In genomic region chr12:56318059-56318458, GRCm38 (mm10) we compare ENCODE assay signal across 19 mouse cellular contexts. TPM values are rescaled to one million over a fixed set of nuclear protein-coding genes. Genes with fewer than 3 reads are reported as not detected.
DNase-seq lines count a peak whose midpoint lies in the region; ATAC-seq and TF ChIP-seq lines count a peak whose summit lies in the region.
"Had no signal": no experiment of that assay in that cellular context is flagged by ENCODE, and none has a peak within 500 bp of the region (broad histone marks: within the 10 kb centered on the region; RNA-seq: fewer than 3 reads in every experiment).

No protein-coding gene starts in this region.

- H3K9me3 ChIP-seq in intestine, embryonic 16.5 days (ENCODE audit: control insufficient read depth, low read length): no peaks in the 10 kb centered on the region
- H3K9me3 ChIP-seq in intestine, postnatal 0 days (ENCODE audit: control insufficient read depth): no peaks in the 10 kb centered on the region
- no peaks in the 10 kb centered on the region for H3K9me3 ChIP-seq in midbrain, embryonic 16.5 days (replicated peaks; ENCODE audit: control insufficient read depth, low read length, poor library complexity, severe bottlenecking)
- H3K9me3 ChIP-seq in midbrain, embryonic 14.5 days (ENCODE audit: control insufficient read depth, low read length): no peaks in the 10 kb centered on the region
- no peaks in the 10 kb centered on the region for H3K9me3 ChIP-seq in neural tube, embryonic 13.5 days
- H3K9me3 ChIP-seq: embryonic facial prominence, embryonic 12.5 days; forebrain, embryonic 13.5 days; forebrain, embryonic 15.5 days had no signal

- no peak overlapping the region for H3K4me2 ChIP-seq in intestine, embryonic 16.5 days (ENCODE audit: low read depth, low read length)
- no peak overlapping the region for H3K4me2 ChIP-seq in intestine, postnatal 0 days (replicated peaks; ENCODE audit: low read depth)
- H3K4me2 ChIP-seq in midbrain, embryonic 16.5 days (ENCODE audit: low read length): no peak overlapping the region
- H3K4me2 ChIP-seq in midbrain, embryonic 14.5 days (ENCODE audit: low read length): no peak overlapping the region
- no peak overlapping the region for H3K4me2 ChIP-seq in neural tube, embryonic 13.5 days
- H3K4me2 ChIP-seq: embryonic facial prominence, embryonic 12.5 days; forebrain, embryonic 13.5 days; forebrain, embryonic 15.5 days had no signal

- no peaks in the 10 kb centered on the region for H3K4me1 ChIP-seq in intestine, embryonic 16.5 days (ENCODE audit: control insufficient read depth, insufficient read depth, low read length)
- H3K4me1 ChIP-seq in intestine, postnatal 0 days (replicated peaks; ENCODE audit: control insufficient read depth, insufficient read depth, low read length): no peaks in the 10 kb centered on the region
- H3K4me1 ChIP-seq in midbrain, embryonic 16.5 days (ENCODE audit: control insufficient read depth, insufficient read depth, low read length): no peaks in the 10 kb centered on the region
- no peaks in the 10 kb centered on the region for H3K4me1 ChIP-seq in midbrain, embryonic 14.5 days (ENCODE audit: control insufficient read depth, insufficient read depth, low read length)
- no peaks in the 10 kb centered on the region for H3K4me1 ChIP-seq in neural tube, embryonic 13.5 days (replicated peaks)
- H3K4me1 ChIP-seq in cerebellum, adult 2 months (ENCODE audit: control insufficient read depth, insufficient read depth, low read length): no peaks in the 10 kb centered on the region
- H3K4me1 ChIP-seq: embryonic facial prominence, embryonic 10.5 days; embryonic facial prominence, embryonic 12.5 days; forebrain, embryonic 13.5 days; forebrain, embryonic 15.5 days had no signal

- peak; percentile 56; the same call in 1 of the 2 replicates for ATAC-seq in intestine, embryonic 16.5 days
- no peak for ATAC-seq in intestine, postnatal 0 days
- ATAC-seq in midbrain, embryonic 16.5 days: peak; percentile 77; the same call in 1 of the 2 replicates
- no peak for ATAC-seq in midbrain, embryonic 14.5 days (ENCODE audit: low FRiP score, low TSS enrichment)
- peak; percentile 55; the same call in 1 of the 2 replicates for ATAC-seq in neural tube, embryonic 13.5 days (ENCODE audit: low read depth)
- ATAC-seq: forebrain, embryonic 13.5 days; forebrain, embryonic 15.5 days had no signal

- no peak for TF ChIP-seq POLR2A in cerebellum, adult 2 months (IDR thresholded peaks at IDR 0.05; ENCODE audit: borderline replicate concordance, insufficient read depth, low read length)

- no peak overlapping the region for H3K27ac ChIP-seq in intestine, embryonic 16.5 days (ENCODE audit: low read length)
- no peak overlapping the region for H3K27ac ChIP-seq in intestine, postnatal 0 days (ENCODE audit: low read depth, low read length)
- H3K27ac ChIP-seq in midbrain, embryonic 16.5 days (ENCODE audit: low read length): no peak overlapping the region
- no peak overlapping the region for H3K27ac ChIP-seq in midbrain, embryonic 14.5 days (replicated peaks; ENCODE audit: low read depth, low read length)
- no peak overlapping the region for H3K27ac ChIP-seq in neural tube, embryonic 13.5 days (replicated peaks)
- H3K27ac ChIP-seq in cerebellum, adult 2 months (ENCODE audit: insufficient read depth, low read length): no peak overlapping the region
- H3K27ac ChIP-seq: embryonic facial prominence, embryonic 10.5 days; embryonic facial prominence, embryonic 12.5 days; forebrain, embryonic 13.5 days; forebrain, embryonic 15.5 days had no signal

- H3K36me3 ChIP-seq in intestine, embryonic 16.5 days (ENCODE audit: control insufficient read depth, insufficient read depth, low read length): no peaks in the 10 kb centered on the region
- H3K36me3 ChIP-seq in intestine, postnatal 0 days (ENCODE audit: control insufficient read depth, insufficient read depth): no peaks in the 10 kb centered on the region
- H3K36me3 ChIP-seq in midbrain, embryonic 16.5 days (ENCODE audit: control insufficient read depth, insufficient read depth, low read length): no peaks in the 10 kb centered on the region
- H3K36me3 ChIP-seq in midbrain, embryonic 14.5 days (ENCODE audit: control insufficient read depth, insufficient read depth, low read length): no peaks in the 10 kb centered on the region
- H3K36me3 ChIP-seq in neural tube, embryonic 13.5 days: no peaks in the 10 kb centered on the region
- H3K36me3 ChIP-seq: embryonic facial prominence, embryonic 10.5 days; embryonic facial prominence, embryonic 12.5 days; forebrain, embryonic 15.5 days had no signal

- no peak for TF ChIP-seq CTCF in intestine, postnatal 0 days (IDR thresholded peaks at IDR 0.05; ENCODE audit: low read depth)
- TF ChIP-seq CTCF in cerebellum, adult 2 months (IDR thresholded peaks at IDR 0.05; ENCODE audit: borderline replicate concordance, insufficient read depth, low read depth, low read length): no peak

- H3K9ac ChIP-seq in intestine, embryonic 16.5 days (ENCODE audit: low read depth, low read length): no peak overlapping the region
- no peak overlapping the region for H3K9ac ChIP-seq in intestine, postnatal 0 days (ENCODE audit: low read depth, low read length)
- no peak overlapping the region for H3K9ac ChIP-seq in midbrain, embryonic 16.5 days (ENCODE audit: low read depth, low read length)
- no peak overlapping the region for H3K9ac ChIP-seq in midbrain, embryonic 14.5 days (replicated peaks; ENCODE audit: low read length)
- no peak overlapping the region for H3K9ac ChIP-seq in neural tube, embryonic 13.5 days
- H3K9ac ChIP-seq: embryonic facial prominence, embryonic 12.5 days; forebrain, embryonic 13.5 days; forebrain, embryonic 15.5 days had no signal

- DNase-seq in midbrain, embryonic 14.5 days: no peak
- no peak for DNase-seq in neural tube, embryonic 10.5 days (ENCODE audit: extremely low spot score, low spot score)
- DNase-seq in cerebellum, adult 2 months: no peak
- DNase-seq: adrenal gland, adult 2 months; adrenal gland, postnatal 10 days; adrenal gland, postnatal 25 days; cerebellum, adult 11 months; cerebellum, adult 18-20 months; cerebellum, adult 9-10 months; cerebellum, postnatal 10 days; cerebellum, postnatal 25 days had no signal

- no peaks in the 10 kb centered on the region for H3K27me3 ChIP-seq in intestine, embryonic 16.5 days (replicated peaks; ENCODE audit: control insufficient read depth, insufficient read depth, low read length)
- H3K27me3 ChIP-seq in intestine, postnatal 0 days (replicated peaks; ENCODE audit: control insufficient read depth, insufficient read depth, low read length): no peaks in the 10 kb centered on the region
- no peaks in the 10 kb centered on the region for H3K27me3 ChIP-seq in midbrain, embryonic 16.5 days (ENCODE audit: control insufficient read depth, insufficient read depth, low read depth, low read length)
- H3K27me3 ChIP-seq in midbrain, embryonic 14.5 days (ENCODE audit: control insufficient read depth, insufficient read depth, low read length): no peaks in the 10 kb centered on the region
- no peaks in the 10 kb centered on the region for H3K27me3 ChIP-seq in neural tube, embryonic 13.5 days
- no peaks in the 10 kb centered on the region for H3K27me3 ChIP-seq in cerebellum, adult 2 months (ENCODE audit: control insufficient read depth, insufficient read depth, low read length)
- H3K27me3 ChIP-seq: embryonic facial prominence, embryonic 12.5 days; forebrain, embryonic 13.5 days; forebrain, embryonic 15.5 days had no signal

- WGBS in intestine, embryonic 16.5 days: 76% methylated on average over 8 of the region's 8 CpGs
- WGBS in intestine, postnatal 0 days: 67% methylated on average over 8 of the region's 8 CpGs
- 74% methylated on average over 8 of the region's 8 CpGs for WGBS in midbrain, embryonic 16.5 days
- WGBS in midbrain, embryonic 14.5 days: 77% methylated on average over 8 of the region's 8 CpGs
- WGBS in neural tube, embryonic 13.5 days: 58% methylated on average over 8 of the region's 8 CpGs
- WGBS in cerebellum, adult 2 months: 83% methylated on average over 8 of the region's 8 CpGs

- H3K4me3 ChIP-seq in intestine, embryonic 16.5 days (ENCODE audit: low read length): no peak overlapping the region
- H3K4me3 ChIP-seq in intestine, postnatal 0 days (ENCODE audit: low read depth, low read length): no peak overlapping the region
- H3K4me3 ChIP-seq in midbrain, embryonic 16.5 days (ENCODE audit: low read depth, low read length): no peak overlapping the region
- H3K4me3 ChIP-seq in midbrain, embryonic 14.5 days (replicated peaks; ENCODE audit: low read depth, low read length): no peak overlapping the region
- H3K4me3 ChIP-seq in neural tube, embryonic 13.5 days: no peak overlapping the region
- no peak overlapping the region for H3K4me3 ChIP-seq in cerebellum, adult 2 months (replicated peaks; ENCODE audit: insufficient read depth, low read depth, low read length)
- H3K4me3 ChIP-seq: embryonic facial prominence, embryonic 10.5 days; embryonic facial prominence, embryonic 12.5 days; forebrain, embryonic 13.5 days; forebrain, embryonic 15.5 days had no signal

RNA-seq across cellular contexts. Expression of gene Mbip, which starts 27.6 kb away (rescaled TPM):
- 21.3 and 24.4 TPM in 2 replicates for polyA plus RNA-seq in intestine, embryonic 16.5 days (2015; fragmentation: Nextera tagmentation; extraction: Ambion mirVana)
- 11.4 TPM in 2 replicates for polyA plus RNA-seq in intestine, postnatal 0 days (2015; fragmentation: Nextera tagmentation; extraction: Ambion mirVana)
- polyA plus RNA-seq in midbrain, embryonic 16.5 days (2015; fragmentation: Nextera tagmentation; extraction: Ambion mirVana): 42.6 and 49.1 TPM in 2 replicates
- 45.4 and 52.7 TPM in 2 replicates for polyA plus RNA-seq in midbrain, embryonic 14.5 days (2014; fragmentation: Nextera tagmentation; extraction: Ambion mirVana)
- polyA plus RNA-seq in neural tube, embryonic 13.5 days (2015; fragmentation: Nextera tagmentation; extraction: Ambion mirVana): 50.6 and 51.6 TPM in 2 replicates
- 39.4 and 40.8 TPM in 2 replicates for polyA plus RNA-seq in cerebellum, adult 2 months (2012; rRNA removed)

Comparison
In these comparisons a context has a peak if more than half of its experiments do, and no peak if none do; other contexts are left out.
1. ATAC-seq: peak in intestine, embryonic 16.5 days (single experiment), midbrain, embryonic 16.5 days (single experiment) and neural tube, embryonic 13.5 days (single experiment); none in intestine, postnatal 0 days (single experiment) and midbrain, embryonic 14.5 days (single experiment).